20 mouse cellular contexts compared by ENCODE assay signal in genomic region chr5:30242410-30242809, GRCm38 (mm10). TPM values are rescaled to one million over a fixed set of nuclear protein-coding genes. Genes with fewer than 3 reads are reported as not detected.
DNase-seq lines count a peak whose midpoint lies in the region; ATAC-seq and TF ChIP-seq lines count a peak whose summit lies in the region.
"Had no signal": no experiment of that assay in that cellular context is flagged by ENCODE, and none has a peak within 500 bp of the region (broad histone marks: within the 10 kb centered on the region; RNA-seq: fewer than 3 reads in every experiment).

No protein-coding gene starts in this region.

- ATAC-seq in kidney, postnatal 0 days (replicated peaks; ENCODE audit: low FRiP score, low read depth) = no peak
- peak; percentile 78 for ATAC-seq in intestine, postnatal 0 days
- ATAC-seq: hindbrain, postnatal 0 days had no signal

- no peak overlapping the region for H3K27ac ChIP-seq in kidney, postnatal 0 days
- no peak overlapping the region for H3K27ac ChIP-seq in MEL (ENCODE audit: control insufficient read depth, low read depth, low read length)
- peak overlapping the region; percentile 76 for H3K27ac ChIP-seq in intestine, postnatal 0 days (ENCODE audit: low read depth, low read length)
- H3K27ac ChIP-seq: hindbrain, postnatal 0 days; left cerebral cortex, adult 2 months had no signal

- H3K9ac ChIP-seq in kidney, postnatal 0 days (ENCODE audit: low read depth, low read length) = no peak overlapping the region
- H3K9ac ChIP-seq in MEL (ENCODE audit: control insufficient read depth, low read depth, low read length, poor library complexity, severe bottlenecking) = no peak overlapping the region
- no peak overlapping the region for H3K9ac ChIP-seq in intestine, postnatal 0 days (ENCODE audit: low read depth, low read length)

- DNase-seq in adrenal gland, adult 2 months = peak; percentile 24
- DNase-seq in adrenal gland, adult 18-20 months (ENCODE audit: low spot score in 2 of 2) = no peak
- DNase-seq in kidney, postnatal 0 days (ENCODE audit: low spot score) = peak; percentile 70
- no peak for DNase-seq in kidney, postnatal 10 days
- DNase-seq in MEL (ENCODE audit: low read depth, low spot score) = no peak
- no peak for DNase-seq in left cerebral cortex, postnatal 36 days (ENCODE audit: low spot score in 2 of 2)
- DNase-seq in cerebellum, postnatal 36 days = no peak
- DNase-seq: cerebellum, adult 11-12 months; gastrocnemius, postnatal 25 days; kidney, postnatal 25 days; lung, postnatal 4 days; right cerebral cortex, postnatal 14 days had no signal

- no peaks in the 10 kb centered on the region for H3K9me3 ChIP-seq in kidney, postnatal 0 days (replicated peaks; ENCODE audit: low read length)
- no peaks in the 10 kb centered on the region for H3K9me3 ChIP-seq in MEL (replicated peaks; ENCODE audit: insufficient read depth, low read length)
- no peaks in the 10 kb centered on the region for H3K9me3 ChIP-seq in intestine, postnatal 0 days (ENCODE audit: control insufficient read depth)

- TF ChIP-seq EP300 in MEL (IDR thresholded peaks at IDR 0.05; ENCODE audit: low read depth in 1 of 2, low read length in 2 of 2) = 0 out of 4 replicates have a peak, but pooled peaks of 1 of the 2 experiments have one; percentile 19

- 29% methylated on average over 1 of the region's 1 CpGs for WGBS in kidney, postnatal 0 days
- WGBS in intestine, postnatal 0 days = 23% methylated on average over 1 of the region's 1 CpGs

- no peaks in the 10 kb centered on the region for H3K4me1 ChIP-seq in kidney, postnatal 0 days (replicated peaks; ENCODE audit: insufficient read depth, low read length)
- peaks cover 26 to 34% of the 10 kb centered on the region in 2 experiments for H3K4me1 ChIP-seq in MEL (ENCODE audit: control insufficient read depth in 1 of 2, insufficient read depth in 2 of 2, low read length in 2 of 2)
- peaks cover 14% of the 10 kb centered on the region for H3K4me1 ChIP-seq in intestine, postnatal 0 days (replicated peaks; ENCODE audit: control insufficient read depth, insufficient read depth, low read length)

- no peak for TF ChIP-seq RAD21 in MEL (IDR thresholded peaks at IDR 0.05; ENCODE audit: low read depth, low read length)

- intact Hi-C loops in left cerebral cortex, postnatal 36 days (cut with DNase I) = no loop called here

- no peaks in the 10 kb centered on the region for H3K36me3 ChIP-seq in kidney, postnatal 0 days (ENCODE audit: insufficient read depth, low read length)
- H3K36me3 ChIP-seq in MEL (ENCODE audit: control insufficient read depth in 1 of 2, insufficient read depth in 2 of 2, low read length in 2 of 2) = peaks cover 10 to 58% of the 10 kb centered on the region in 2 experiments
- H3K36me3 ChIP-seq in intestine, postnatal 0 days (ENCODE audit: control insufficient read depth, insufficient read depth) = no peaks in the 10 kb centered on the region

- no peak for TF ChIP-seq POLR2A in MEL (IDR thresholded peaks at IDR 0.05; ENCODE audit: control insufficient read depth in 1 of 2, insufficient read depth in 1 of 2, low read depth in 1 of 2, low read length in 2 of 2, poor library complexity in 1 of 2)

- H3K79me2 ChIP-seq in MEL (ENCODE audit: control insufficient read depth, insufficient read depth, low read length, poor library complexity) = peaks cover 83% of the 10 kb centered on the region

- no peaks in the 10 kb centered on the region for H3K27me3 ChIP-seq in kidney, postnatal 0 days (ENCODE audit: insufficient read depth, low read length)
- no peaks in the 10 kb centered on the region for H3K27me3 ChIP-seq in MEL (ENCODE audit: control insufficient read depth in 1 of 2, insufficient read depth in 2 of 2, low read length in 2 of 2)
- no peaks in the 10 kb centered on the region for H3K27me3 ChIP-seq in intestine, postnatal 0 days (replicated peaks; ENCODE audit: control insufficient read depth, insufficient read depth, low read length)

- no peak overlapping the region for H3K4me3 ChIP-seq in kidney, postnatal 0 days (replicated peaks; ENCODE audit: low read depth, low read length)
- no peak overlapping the region for H3K4me3 ChIP-seq in MEL (ENCODE audit: control insufficient read depth in 1 of 2, insufficient read depth in 1 of 2, low read depth in 2 of 2, low read length in 2 of 2)
- no peak overlapping the region for H3K4me3 ChIP-seq in intestine, postnatal 0 days (ENCODE audit: low read depth, low read length)
- H3K4me3 ChIP-seq: erythroblast, embryonic 14.5 days; left cerebral cortex, adult 2 months had no signal

- no peak for TF ChIP-seq CTCF in kidney, postnatal 0 days (IDR thresholded peaks at IDR 0.05; ENCODE audit: low read depth)
- no peak for TF ChIP-seq CTCF in MEL (IDR thresholded peaks at IDR 0.05 in 2 of 3, conservative IDR thresholded peaks at IDR 0.05 in 1 of 3; ENCODE audit: control insufficient read depth in 1 of 3, insufficient read depth in 1 of 3, low read depth in 2 of 3, low read length in 3 of 3, poor library complexity in 1 of 3, severe bottlenecking in 1 of 3)
- TF ChIP-seq CTCF in intestine, postnatal 0 days (IDR thresholded peaks at IDR 0.05; ENCODE audit: low read depth) = no peak

- H3K4me2 ChIP-seq in kidney, postnatal 0 days (ENCODE audit: low read length) = no peak overlapping the region
- H3K4me2 ChIP-seq in intestine, postnatal 0 days (replicated peaks; ENCODE audit: low read depth) = peak overlapping the region; percentile 46
- H3K4me2 ChIP-seq: liver, embryonic 11.5 days had no signal

TF ChIP-seq in MEL, 35 proteins besides CTCF, POLR2A, EP300 and RAD21:
- TF ChIP-seq GATA1 (IDR thresholded peaks at IDR 0.05; ENCODE audit: low read depth, low read length) (peak; percentile 35; the same call in 1 of the 2 replicates), CHD2 (IDR thresholded peaks at IDR 0.05; ENCODE audit: low read length) (no peak), TBP (IDR thresholded peaks at IDR 0.05; ENCODE audit: low read depth, low read length) (no peak)
TF ChIP-seq in MEL: peak in this region for 1.

RNA-seq across cellular contexts. Expression of gene Selenoi, which starts 10.0 kb away (rescaled TPM):
- 10 to 100 TPM; 21.8 to 25.6 TPM for total RNA-seq in adrenal gland, adult 2 months (2021)
- polyA plus RNA-seq in adrenal gland, adult 2 months (2012; rRNA removed) = 27.0 and 53.8 TPM in 2 replicates
- 10 to 100 TPM; 19.2 to 21.0 TPM for total RNA-seq in adrenal gland, adult 18-20 months (2021)
- polyA plus RNA-seq in kidney, postnatal 0 days (2015; fragmentation: Nextera tagmentation; extraction: Ambion mirVana) = 9.2 and 9.7 TPM in 2 replicates
- total RNA-seq in MEL (2012; rRNA removed) = 76.3 and 88.0 TPM in 2 replicates
- polyA plus RNA-seq in MEL (2012; ENCODE audit: insufficient read depth in 1 of 2, insufficient read length in 2 of 2, low read depth in 1 of 2, low replicate concordance in 2 of 2, missing spikeins in 1 of 2) = 100 to 1,000 TPM in 1 of 2 experiments, 10 to 100 TPM in 1; 43.4 to 101 TPM
- polyA plus RNA-seq in intestine, postnatal 0 days (2015; fragmentation: Nextera tagmentation; extraction: Ambion mirVana) = 66.2 and 78.5 TPM in 2 replicates
- total RNA-seq in left cerebral cortex, postnatal 36 days (2021) = 10 to 100 TPM; 48.9 to 50.4 TPM

RNA-seq across cellular contexts. Expression of gene Adgrf3, which starts 36.9 kb away (rescaled TPM):
- not detected for total RNA-seq in adrenal gland, adult 2 months (2021)
- polyA plus RNA-seq in adrenal gland, adult 2 months (2012; rRNA removed) = not detected in 2 replicates
- total RNA-seq in adrenal gland, adult 18-20 months (2021) = not detected
- 0.04 and 0.14 TPM in 2 replicates for polyA plus RNA-seq in kidney, postnatal 0 days (2015; fragmentation: Nextera tagmentation; extraction: Ambion mirVana)
- 1.2 and 1.7 TPM in 2 replicates for total RNA-seq in MEL (2012; rRNA removed)
- 1 to 10 TPM in 1 of 2 experiments, not detected in 1; 2.7 TPM for polyA plus RNA-seq in MEL (2012; ENCODE audit: insufficient read depth in 1 of 2, insufficient read length in 2 of 2, low read depth in 1 of 2, low replicate concordance in 2 of 2, missing spikeins in 1 of 2)
- 0.07 TPM in 1 of 2 replicates, not detected in the other for polyA plus RNA-seq in intestine, postnatal 0 days (2015; fragmentation: Nextera tagmentation; extraction: Ambion mirVana)
- total RNA-seq in left cerebral cortex, postnatal 36 days (2021) = not detected
- total RNA-seq: gastrocnemius, postnatal 25 days; left cerebral cortex, adult 2 months; midbrain, postnatal 0 days; neutrophil, adult 5-6 weeks had no signal
- polyA plus RNA-seq: cortical plate, adult 2 months; erythroblast, embryonic 14.5 days; hindbrain, postnatal 0 days; liver, embryonic 11.5 days; midbrain, postnatal 0 days had no signal

RNA-seq across cellular contexts. Expression of gene Drc1, which starts 38.8 kb away (rescaled TPM):
- under 1 TPM; 0.49 to 0.59 TPM for total RNA-seq in adrenal gland, adult 2 months (2021)
- polyA plus RNA-seq in adrenal gland, adult 2 months (2012; rRNA removed) = 0.11 TPM in 1 of 2 replicates, not detected in the other
- under 1 TPM; 0.61 to 0.66 TPM for total RNA-seq in adrenal gland, adult 18-20 months (2021)
- polyA plus RNA-seq in kidney, postnatal 0 days (2015; fragmentation: Nextera tagmentation; extraction: Ambion mirVana) = 0.29 and 0.33 TPM in 2 replicates
- not detected in 2 replicates for total RNA-seq in MEL (2012; rRNA removed)
- not detected for polyA plus RNA-seq in MEL (2012; ENCODE audit: insufficient read depth in 1 of 2, insufficient read length in 2 of 2, low read depth in 1 of 2, low replicate concordance in 2 of 2, missing spikeins in 1 of 2)
- polyA plus RNA-seq in intestine, postnatal 0 days (2015; fragmentation: Nextera tagmentation; extraction: Ambion mirVana) = 0.72 and 1.1 TPM in 2 replicates
- 10 to 100 TPM; 14.3 to 19.7 TPM for total RNA-seq in left cerebral cortex, postnatal 36 days (2021)
- total RNA-seq: gastrocnemius, postnatal 25 days had no signal
- polyA plus RNA-seq: erythroblast, embryonic 14.5 days had no signal

Comparison
In these comparisons a context has a peak if more than half of its experiments do, and no peak if none do; other contexts are left out.
1. DNase-seq: peak in adrenal gland, adult 2 months (single experiment) and kidney, postnatal 0 days (single experiment); none in adrenal gland, adult 18-20 months (0 of 2), kidney, postnatal 10 days (single experiment), MEL (single experiment), left cerebral cortex, postnatal 36 days (0 of 2) and cerebellum, postnatal 36 days (0 of 2).
2. RNA of gene Drc1, which starts 38.8 kb away (total RNA-seq): 14.3 to 19.7 TPM in left cerebral cortex, postnatal 36 days; 0.61 to 0.66 TPM in adrenal gland, adult 18-20 months, 0.49 to 0.59 TPM in adrenal gland, adult 2 months and not detected in MEL; every median in the first group is over 4 times any median in the second.